Mouse (Mus musculus): ENCODE data around the gene Smarcd3.
"Not testable (repeated sequence)": the region's sequence is repeated elsewhere in the genome, so short reads cannot be mapped to it uniquely, and the experiment has no call there.

Gene Smarcd3

GRCm38 (mm10) chr5:24596519-24597171 is 27.6 kb downstream of the Smarcd3 start:
- no peak for DNase-seq (ENCODE audit: low read depth)

- DNase-seq (ENCODE audit: low read depth): no peak
These were observed 28.3 kb downstream of the Smarcd3 start for GRCm38 (mm10) chr5:24595786-24596380.

GRCm38 (mm10) chr5:24595261-24595660 is 28.9 kb downstream of the Smarcd3 start:
- DNase-seq (ENCODE audit: low read depth): no peak

DNA sequence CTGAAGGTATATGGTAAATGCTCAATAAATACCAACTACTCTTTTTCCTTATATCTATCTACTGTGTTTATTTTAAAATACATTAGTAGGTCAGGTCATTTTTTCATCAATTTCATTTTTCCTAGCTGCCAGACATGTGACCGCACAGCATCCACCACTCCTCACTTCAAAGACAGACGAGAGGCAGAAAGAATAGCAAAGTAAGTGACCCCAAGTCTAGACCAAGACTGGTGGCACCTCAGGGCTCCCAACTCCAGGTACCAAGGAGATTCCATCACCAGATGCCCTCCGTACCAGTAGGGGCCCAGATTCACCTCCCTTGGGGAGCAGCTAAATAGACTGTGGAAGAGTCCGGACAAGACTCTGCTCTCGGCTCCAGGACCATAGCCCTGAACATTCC is 29.9 kb downstream of the Smarcd3 start:
- no peak for DNase-seq (ENCODE audit: low read depth)

DNA sequence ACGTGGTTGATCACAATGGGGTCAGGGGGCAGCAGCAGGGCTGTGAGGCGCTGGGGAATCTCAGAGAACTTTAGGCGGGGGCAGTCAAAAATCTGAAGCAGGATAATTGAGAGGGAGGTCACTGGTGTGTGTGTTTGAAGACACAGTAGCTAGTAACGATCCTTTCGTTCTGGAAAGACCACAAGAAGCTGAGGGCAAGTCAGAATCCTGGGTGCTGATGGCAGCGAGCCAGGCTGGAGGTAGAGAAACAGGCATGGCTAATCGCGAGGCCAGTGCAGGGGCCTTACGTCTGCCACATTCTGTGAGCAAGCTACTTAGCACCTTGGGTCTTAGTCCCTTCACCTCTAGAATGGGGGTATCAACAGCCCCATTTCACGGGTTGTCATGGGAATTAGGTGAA is 30.3 kb downstream of the Smarcd3 start:
- DNase-seq (ENCODE audit: low read depth): no peak

GRCm38 (mm10) chr5:24593230-24593629 is 31.0 kb downstream of the Smarcd3 start:
- DNase-seq (ENCODE audit: low read depth): no peak

DNA sequence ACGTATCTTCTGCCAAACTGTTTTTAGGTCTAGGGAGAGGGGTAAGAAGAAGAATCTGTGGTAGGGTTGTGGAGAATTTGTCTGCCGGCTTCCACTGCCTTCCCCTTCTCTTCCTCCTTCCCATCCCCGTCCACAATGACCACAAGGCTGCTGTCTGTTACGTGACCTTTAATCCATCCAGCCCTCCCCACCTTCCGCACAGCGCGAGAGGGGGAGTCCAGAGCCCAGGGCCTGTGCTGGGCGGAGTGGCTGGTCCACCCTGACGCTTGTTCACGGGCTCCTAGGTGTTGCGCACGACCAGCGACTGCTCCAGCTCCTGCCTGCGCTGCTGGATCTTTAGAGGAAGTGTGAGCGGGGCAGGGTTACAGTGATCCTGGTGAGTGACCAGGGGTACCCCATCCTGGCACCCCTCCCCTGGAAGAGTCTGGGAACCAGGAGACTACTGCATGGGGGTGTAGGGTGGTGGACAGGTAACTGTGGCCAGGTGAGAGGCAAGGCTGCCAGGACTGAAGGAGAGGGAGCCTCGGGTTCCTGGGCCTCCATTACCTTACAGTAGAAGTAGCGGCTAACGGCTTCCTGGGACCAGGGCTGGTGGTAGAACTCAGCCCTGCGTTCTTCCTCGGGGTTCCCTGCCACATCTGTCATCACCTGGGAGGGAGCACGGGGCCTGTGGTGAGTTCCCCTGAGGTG is 31.6 kb downstream of the Smarcd3 start:
- no peak for DNase-seq (ENCODE audit: low read depth)

- no peak for DNase-seq (ENCODE audit: low read depth)
These were observed 32.3 kb downstream of the Smarcd3 start for GRCm38 (mm10) chr5:24591796-24592470.

DNA sequence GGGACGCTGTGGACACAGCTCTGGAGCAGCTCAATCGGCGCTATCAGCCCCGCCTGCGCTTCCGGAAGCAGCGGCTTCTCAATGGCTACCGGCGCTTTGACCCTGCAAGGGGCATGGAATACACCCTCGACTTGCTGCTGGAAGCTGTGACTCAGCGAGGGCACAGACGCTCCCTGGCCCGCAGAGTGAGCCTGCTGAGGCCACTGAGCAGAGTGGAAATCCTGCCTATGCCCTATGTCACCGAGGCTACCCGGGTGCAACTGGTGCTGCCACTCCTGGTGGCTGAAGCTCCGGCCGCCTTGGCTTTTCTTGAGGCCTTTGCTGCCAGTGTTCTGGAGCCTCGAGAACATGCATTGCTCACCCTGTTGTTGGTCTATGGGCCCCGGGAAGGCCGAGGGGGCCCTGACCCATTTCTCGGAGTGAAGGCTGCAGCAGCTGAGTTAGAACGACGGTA is 32.9 kb downstream of the Smarcd3 start:
- DNase-seq (ENCODE audit: low read depth): peak; percentile 46

GRCm38 (mm10) chr5:24589511-24590500 is 34.4 kb downstream of the Smarcd3 start:
- DNase-seq (ENCODE audit: low read depth): no peak

DNA sequence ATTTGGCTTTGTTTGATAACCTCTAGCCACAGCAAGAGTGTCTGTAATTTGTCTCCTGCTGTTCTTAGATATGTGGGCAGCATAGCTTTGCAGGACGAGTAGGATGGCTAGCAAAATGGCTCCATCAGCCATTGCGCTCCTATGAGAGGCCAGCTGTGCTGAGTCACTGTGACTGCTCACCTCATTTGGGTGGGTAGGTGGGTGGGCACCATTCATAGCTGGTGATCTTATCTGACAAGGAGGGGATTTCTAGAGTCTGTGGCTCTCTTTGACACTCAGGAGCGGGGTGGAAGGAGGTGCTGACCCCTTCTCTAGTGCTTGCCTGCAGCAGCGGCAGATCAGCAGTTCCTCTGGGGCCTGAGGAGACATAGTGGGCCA is 37.0 kb downstream of the Smarcd3 start:
- no peak for DNase-seq (ENCODE audit: low read depth)

GRCm38 (mm10) chr5:24586547-24587199 is 37.5 kb downstream of the Smarcd3 start, which contains the start of gene Chpf2:
Chpf2 (plus strand) TSS chr5:24586741.
- DNase-seq (ENCODE audit: low read depth): peak; percentile 66

GRCm38 (mm10) chr5:24586106-24586505 is 38.1 kb downstream of the Smarcd3 start:
- DNase-seq (ENCODE audit: low read depth): no peak

GRCm38 (mm10) chr5:24578109-24578963 is 45.9 kb downstream of the Smarcd3 start:
- no peak for DNase-seq (ENCODE audit: low read depth)

DNA sequence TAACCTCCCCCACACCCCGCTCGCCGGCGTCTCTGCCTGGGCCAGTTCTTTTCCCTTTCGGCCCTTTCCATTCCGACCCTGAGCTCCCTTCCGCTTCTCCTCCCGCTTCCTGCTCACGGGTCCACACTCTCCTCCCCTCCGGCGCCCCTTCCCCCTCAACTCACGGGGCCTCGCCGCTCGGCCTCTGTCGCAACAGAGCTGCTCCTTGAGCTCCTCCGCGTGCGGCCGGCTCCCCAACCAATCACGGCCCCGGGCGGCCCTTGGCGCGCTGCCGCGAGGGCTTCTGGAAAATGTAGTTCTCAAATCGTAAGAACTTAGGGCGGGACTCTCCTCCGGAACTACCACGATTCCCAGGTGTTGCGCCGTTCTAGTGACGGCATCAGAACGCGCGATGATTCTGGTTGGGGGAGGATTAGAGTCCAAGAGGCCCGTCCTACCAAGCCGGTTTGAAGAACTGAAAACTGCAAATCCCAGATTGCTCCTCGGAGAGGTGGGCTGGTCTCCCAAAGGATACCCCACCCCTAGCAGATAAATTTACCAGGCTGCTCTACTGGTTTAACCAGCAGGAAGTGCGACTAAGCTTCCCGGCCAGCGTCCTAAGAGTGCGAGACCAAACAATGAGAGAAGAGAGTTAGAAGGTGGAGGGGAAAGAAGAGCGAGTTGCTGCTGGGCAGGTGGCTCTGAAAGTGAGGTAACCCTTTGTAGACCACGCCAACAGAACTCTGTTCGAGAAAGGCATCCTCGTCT is 46.9 kb downstream of the Smarcd3 start, which contains the start of gene Abcf2:
TSS of gene Abcf2 (minus strand) at position 285 of the 747 bp plus-strand sequence.
- DNase-seq (ENCODE audit: low read depth): peak; percentile 100

- DNase-seq (ENCODE audit: low read depth): no peak
These were observed 47.4 kb downstream of the Smarcd3 start for GRCm38 (mm10) chr5:24576801-24577182.

DNA sequence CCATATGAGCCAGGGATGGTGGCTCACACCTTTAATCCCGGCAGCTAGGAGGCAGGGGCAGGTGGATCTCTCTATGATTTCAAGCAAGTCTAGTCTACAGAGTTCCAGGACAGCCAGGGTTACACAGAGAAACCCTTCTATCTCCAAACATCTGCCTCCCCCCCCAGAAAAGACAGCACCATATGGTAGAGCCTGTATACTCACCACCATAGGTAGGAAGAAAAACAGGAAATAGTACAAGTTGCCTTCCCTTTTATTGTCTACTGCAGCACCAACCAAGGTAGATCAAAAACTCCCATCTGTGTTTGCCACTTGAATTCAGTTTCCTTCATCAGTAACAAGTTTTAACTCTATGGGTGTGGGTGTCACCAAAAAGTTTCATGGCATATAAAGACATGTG is 48.3 kb downstream of the Smarcd3 start:
- no peak for DNase-seq (ENCODE audit: low read depth)

- no peak for DNase-seq (ENCODE audit: low read depth)
These were observed 67.5 kb downstream of the Smarcd3 start, which contains the start of gene 4931409K22Rik for GRCm38 (mm10) chr5:24556709-24557108. 4931409K22Rik (minus strand) TSS chr5:24556809.

DNA sequence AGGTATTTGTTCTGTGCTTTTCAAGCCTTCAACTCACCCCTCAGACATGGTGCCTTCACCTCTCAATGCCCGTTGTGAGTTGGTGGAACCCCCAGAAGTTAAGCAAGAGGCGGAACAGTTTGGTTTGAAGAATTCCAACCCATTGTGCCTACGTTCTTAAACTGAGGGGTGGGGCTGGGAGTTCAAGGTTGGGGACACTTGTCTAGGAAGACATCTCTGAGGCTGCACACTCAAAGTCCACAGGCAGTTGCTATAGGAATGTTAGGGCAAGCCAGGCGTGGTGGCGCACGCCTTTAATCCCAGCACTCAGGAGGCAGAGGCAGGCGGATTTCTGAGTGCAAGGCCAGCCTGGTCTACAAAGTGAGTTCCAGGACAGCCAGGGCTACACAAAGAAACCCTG is 68.9 kb downstream of the Smarcd3 start:
- not testable (repeated sequence) for DNase-seq (ENCODE audit: low read depth)

Measured in c-Kit-positive CD71-negative TER-119-negative erythroid progenitor cells, embryonic 14.5 days (primary cell).